Mouse (Mus musculus) gastrocnemius, postnatal 10 days (tissue): Measurements from ENCODE around the gene Prss35. TPM values are rescaled to one million over a fixed set of nuclear protein-coding genes. Genes with fewer than 3 reads are reported as not detected.
A peak's percentile ranks its signal among the peaks of the same experiment; 100 is the strongest.

Source experiments
- DNase-seq: peaks from one replicate; pipeline ENCODE4 v3.0.0; 2021; ENCODE audit warnings: mixed read lengths
- total RNA-seq, 2 experiments: library from RNA; stranded (reverse); gene quantifications; 2 replicates each; pipeline ENCODE4 v1.2.3; 2021

Prss35 gene
- total RNA-seq, 2 experiments from 2014 or later = 6.2 to 9.1 TPM

DNA sequence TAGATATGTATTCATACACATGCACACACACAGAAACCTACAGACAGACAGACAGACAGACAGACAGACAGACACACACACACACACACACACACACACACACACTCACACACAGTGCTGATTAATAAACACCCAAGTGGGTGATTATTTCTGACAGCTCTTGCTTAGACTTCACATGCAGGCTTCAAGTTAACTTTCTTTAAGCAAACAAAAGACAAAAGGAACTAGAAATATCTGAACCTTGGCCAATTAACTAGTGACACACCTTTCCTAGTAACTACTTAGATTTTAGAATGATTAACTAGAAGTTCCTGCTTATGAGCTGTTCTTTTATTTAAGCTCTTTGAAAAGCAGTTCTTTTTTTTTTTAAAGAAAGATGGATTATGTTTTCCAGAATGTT lies 9.1 kb upstream of the Prss35 start:
- no peak for DNase-seq

DNA sequence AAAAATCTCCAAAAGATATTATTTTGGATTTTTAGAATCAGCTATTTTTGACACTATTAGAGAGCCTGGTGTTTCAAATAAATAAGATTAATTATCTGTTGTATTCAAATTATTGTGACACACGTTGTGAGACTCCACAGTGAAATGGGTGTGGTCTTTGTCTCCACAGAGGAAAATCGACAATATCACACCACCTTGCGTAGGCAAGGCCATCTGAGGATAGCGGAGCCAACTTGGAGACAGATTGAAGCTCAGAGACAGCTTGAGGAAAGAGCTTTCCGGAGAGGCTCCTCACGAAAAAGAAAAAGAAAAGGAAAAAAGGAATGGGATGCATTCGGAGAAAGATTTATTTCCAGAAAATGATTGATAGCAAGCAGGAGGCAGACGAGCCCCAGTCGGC lies 8.7 kb upstream of the Prss35 start:
- no peak for DNase-seq

DNA sequence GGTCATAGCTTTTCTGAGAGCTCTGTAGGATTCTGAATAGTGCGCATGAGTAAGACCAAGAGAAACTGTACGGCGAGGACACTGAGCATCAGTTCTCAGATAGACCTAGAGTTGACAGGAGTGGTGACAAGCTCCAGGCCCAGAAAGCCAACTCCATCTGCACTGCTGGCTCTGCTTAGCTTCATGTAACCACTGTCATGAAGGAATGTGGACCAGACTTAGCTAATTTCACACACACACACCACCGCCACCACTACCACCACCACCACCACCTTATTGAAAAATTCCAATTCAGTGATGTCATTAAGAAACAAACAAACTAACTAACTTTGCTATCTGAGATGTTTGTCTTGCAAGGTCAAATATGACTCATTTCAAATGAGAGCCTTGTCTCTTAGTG lies 6.5 kb upstream of the Prss35 start:
- DNase-seq = no peak

DNA sequence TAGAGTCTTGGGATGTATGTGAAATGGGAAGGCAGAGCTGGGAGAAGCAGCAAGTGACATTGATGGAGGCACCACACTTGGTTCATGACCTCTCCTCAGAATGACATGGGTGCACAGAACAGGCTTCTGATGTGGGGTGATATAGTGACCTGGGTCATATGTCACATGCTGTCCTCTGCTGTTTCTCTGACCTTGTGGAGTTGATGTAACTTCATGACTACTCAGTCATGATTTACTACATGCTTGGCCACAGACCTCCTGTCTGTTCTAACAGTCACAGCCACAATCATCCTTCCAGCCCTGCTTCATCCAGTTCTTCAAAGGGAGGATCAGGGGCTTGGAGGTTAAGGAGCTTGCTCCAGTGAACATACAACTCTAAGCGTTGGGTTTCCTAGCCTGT lies 5.4 kb upstream of the Prss35 start:
- DNase-seq = no peak

DNA sequence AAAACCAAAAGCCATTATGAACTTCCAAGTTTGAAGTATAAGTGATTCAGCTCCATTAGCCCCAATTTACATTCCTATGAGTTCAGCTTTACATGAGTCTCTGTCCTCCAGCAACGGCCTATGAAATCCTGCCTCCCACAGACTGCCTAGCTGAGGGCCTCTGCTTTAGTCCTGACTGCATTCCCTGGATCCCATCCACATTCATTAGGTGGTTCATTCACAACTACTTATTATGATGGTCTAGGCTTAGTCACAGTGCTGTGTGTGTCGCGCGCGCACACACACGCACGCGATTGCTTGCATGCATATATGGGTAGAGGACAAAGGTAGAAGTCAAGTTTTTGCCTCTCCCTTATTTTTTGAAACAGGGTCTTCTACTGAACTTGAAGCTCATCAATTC lies 4.6 kb upstream of the Prss35 start:
- DNase-seq = no peak

DNA sequence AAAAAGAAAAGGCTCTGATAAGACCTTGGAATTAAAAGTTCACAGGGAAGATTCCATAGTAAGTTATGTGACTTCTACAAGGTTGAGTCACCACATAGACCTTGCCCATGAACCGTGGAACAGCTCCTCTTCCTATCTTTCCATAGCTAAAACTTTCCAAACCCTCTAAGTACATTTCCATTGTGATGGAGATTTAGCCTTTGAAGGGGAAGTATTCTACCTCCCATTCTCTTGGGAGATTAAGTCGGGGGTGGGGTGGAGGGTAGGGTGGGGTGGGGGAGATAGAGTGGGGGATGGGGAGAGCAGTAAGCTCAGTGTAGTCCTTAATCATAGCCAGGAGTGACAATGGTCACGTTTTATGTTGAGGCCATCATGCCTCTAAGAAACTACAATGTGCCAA lies 3.5 kb upstream of the Prss35 start:
- DNase-seq = no peak

DNA sequence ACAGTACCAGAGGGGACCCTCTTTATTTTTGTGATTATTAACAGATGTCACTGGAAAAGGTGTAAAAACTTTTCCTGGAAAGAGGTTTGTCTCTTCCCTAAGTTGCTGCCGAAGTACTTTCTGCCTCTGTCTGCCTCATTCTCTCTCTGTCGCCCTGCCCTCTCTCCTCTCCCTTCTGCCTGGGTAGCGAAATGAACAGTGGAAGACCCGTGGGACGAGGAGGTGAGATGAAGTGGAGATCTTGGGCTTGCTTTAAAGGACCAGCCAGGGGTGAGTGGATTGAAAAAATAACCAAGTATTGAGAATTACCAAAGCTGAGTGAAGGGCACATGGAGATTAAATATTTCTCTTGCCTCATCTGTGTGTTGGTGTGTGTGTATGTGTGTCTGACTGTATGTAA lies 592 bp downstream of the Prss35 start:
- DNase-seq = no peak

DNA sequence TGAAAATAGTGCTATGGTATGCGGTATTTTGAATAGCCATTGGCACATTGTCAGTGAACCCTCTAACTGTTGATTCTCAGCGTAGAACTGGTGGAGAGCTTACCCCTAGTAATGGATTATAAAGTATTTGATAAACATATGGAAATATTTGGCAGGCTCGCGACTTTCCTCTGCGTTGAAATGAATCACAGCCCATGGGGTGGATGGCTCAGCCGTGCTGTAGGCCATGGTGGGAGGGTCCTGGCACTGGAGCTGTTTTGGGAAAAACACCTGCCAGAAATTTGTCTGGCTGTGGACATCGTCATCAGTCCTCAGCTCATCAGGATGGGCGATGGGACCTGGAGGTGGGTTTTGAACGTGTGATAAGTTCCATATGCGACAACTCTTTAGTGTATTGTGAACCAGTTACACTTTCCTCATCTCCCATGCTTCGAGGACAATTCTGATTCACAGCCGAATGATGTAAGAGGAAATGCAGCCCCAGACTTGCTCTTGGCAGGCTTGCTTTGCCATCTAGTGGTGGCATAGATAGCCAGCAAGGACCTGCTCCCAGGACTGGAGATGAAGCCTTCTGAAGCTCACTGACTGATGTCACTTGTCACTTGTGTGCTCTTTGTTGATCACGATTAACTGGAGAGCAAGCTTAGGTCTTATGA lies 2.6 kb downstream of the Prss35 start:
- DNase-seq = peak; percentile 38

DNA sequence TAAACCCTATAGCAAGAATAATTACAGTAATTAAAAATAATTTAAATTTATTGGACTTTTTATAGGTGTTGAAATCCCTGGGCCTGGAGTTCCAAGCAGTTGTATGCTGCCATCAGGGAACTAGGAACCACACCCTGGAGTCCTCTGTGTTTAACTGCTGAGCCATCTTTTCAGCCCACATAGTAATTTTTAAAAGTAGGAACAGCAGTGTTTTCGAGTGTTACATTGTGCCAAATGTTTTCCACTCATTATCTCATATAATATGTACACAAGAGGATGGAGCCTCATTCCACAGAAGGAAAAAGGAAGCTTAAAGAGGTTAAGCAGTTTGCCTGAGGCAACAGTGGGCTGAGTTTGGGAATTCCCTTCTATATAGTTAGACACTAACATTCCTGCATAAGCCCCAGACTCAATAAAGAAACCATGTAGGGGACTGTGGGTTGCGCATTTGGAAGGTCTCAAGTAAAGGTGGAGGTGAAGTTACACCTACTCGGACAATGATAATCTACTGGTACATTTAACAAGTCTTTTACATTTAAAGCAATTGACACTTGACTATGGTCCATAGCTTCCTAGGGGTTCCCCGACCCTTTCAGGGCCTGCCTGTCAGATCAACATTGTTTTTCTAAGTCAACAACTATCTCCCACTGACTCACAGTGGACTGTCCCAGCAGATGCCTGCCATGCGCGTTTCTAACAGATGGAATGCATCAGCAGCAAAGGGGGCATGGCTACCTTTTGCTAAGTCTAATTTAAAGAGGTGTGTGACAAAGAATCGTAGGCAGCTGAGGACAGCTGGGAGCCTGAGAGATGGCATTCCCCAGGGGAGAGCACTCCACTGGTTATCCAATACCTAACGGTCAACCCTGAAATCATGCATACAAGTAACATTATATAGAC lies 19.3 kb downstream of the Prss35 start:
- DNase-seq = no peak

DNA sequence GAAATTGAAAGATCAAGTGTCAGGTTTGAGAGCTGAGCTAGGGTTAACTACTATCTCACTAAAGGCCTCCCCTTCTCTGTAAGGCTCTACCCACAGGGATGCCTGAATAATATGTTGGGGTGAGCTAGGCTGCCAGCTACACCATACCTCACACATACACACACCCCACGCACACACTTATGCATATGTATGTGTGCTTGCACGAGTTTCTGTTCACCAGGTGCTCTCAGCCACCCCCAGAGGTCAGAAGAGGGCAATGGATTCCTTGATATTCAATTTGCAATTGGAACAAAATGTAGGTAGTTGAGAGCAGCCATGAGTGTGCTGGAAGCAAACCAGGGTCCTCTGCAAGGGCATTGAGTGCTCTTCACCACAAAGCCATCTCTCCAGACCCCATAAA lies 20.6 kb downstream of the Prss35 start:
- no peak for DNase-seq

DNA sequence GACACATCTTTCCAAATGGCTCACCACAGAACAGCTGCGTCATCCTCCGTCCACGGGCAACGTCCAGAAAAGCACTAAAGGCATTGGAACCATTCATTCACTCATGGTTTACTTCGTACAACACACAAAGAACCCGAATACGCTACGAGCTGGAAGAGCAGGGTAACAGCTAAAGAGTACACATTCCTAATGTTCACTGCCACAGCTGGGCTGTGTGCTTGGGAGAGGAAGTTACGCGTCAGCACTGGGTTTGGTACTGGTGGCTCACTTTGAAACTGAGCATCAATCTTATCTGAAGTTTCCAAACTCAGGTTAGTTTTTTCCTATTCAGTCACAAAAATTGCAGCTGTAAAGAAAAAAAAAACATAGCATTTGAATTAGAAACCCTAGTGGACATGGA lies 23.5 kb downstream of the Prss35 start:
- DNase-seq = no peak

DNA sequence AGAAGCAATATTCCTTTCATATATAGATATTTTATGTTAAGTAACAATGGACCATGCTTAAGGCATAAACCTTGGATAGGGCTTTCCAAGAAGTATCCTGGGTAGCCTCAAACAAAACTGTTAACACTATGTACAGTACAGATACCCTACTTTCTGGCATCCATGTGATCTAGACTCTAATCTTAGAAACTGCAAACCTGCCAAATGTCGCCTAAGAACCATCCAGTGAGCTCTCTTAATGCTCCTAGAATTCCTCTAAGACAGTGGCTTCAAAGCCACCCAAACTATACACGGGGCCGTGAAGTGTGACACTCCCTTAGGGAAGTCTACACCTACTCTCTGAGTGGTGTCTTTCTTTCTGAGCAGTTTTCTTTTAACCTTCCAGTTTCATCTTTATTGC lies 29.4 kb downstream of the Prss35 start:
- no peak for DNase-seq

DNA sequence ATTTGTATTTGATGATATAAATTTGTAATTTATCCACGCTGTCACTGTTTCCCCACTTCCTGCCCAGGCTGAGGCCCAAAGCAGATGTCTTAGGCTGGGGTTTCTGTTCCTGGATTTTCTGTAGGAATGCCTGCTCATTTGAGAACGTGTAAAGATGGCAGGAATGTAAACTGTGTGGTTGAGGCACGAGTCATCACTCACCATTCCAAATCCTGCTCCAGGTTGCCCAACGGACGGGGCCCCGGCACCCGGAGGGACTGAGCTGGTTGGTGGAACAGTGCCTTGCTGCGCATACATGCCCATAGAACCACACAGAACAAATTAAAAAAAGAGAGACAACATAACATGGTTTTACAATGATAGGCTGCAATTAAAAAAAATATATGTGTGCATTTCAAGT lies 30.5 kb downstream of the Prss35 start:
- DNase-seq = no peak

DNA sequence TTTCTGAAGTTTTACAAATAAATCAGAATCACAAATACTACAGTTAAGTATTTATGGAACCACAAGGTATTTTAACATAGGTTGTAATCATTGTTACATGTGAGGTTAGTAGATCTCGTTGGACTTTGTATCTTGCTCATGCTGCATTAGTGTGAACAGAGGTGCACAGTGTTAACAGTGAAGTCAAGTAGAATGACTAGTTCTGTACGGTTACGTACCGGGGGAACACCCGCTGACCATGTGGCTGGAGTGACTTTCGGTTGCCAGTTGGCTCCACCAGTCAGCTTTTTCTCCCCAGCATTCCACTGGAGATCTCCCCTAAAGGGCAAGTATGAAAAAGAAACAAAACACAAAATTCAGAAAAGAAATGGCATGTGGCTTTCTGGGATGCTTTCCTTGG lies 31.9 kb downstream of the Prss35 start:
- DNase-seq = no peak

DNA sequence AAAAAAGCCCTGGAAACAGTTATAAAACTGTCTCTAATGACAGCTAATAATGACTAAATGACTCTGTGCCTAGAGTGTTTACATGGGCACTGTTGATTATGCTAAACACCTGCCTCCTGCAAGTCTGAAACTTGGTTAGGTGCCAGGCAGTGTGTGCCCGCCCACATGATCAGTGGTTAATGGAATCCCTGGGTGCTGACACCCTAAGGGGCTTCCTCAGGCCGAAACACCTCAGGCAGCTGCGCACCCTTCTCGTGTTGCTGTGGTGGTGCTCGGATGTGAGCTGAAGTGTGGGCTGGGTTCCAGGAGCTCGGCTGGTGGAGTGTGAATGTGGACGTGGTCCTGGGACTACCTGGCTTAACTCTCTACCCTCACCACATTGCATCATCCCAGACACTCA lies 33.9 kb downstream of the Prss35 start:
- DNase-seq = no peak

DNA sequence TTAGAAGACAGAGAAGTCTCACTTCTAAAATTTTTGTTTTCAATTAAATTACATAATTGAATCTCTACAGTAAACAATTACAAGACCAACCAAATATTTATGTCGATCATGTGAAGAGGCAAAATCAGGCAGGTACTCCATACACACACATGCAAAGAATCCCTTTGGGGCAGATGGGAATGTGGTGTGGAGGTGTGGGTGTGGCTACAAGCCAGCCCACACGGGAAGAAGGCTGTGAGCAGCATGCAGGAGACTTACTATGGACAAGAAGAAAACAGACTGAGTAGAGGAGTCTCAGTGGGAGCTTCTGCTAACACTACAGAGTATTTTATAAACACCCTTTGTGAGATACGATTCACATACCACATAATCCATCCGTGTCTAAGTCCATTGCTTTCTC lies 34.8 kb downstream of the Prss35 start:
- no peak for DNase-seq

DNA sequence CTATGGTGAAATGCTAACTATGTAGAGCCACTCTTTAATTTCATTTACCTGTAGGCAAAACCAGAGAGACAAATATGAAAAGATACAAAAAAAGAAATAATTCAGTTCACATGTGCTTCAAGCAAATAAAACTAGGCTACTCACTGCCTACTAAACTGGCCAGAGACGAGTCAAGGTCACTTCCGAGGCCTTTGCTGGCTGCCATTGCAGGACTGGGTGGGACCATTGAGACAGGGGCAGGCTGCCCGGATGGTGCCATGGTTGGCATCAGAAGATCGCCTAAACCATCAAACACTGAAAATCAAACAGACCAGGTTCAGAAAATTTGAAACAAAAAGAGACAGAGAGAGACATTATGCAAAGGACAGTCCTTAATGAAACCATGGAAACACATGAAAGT lies 38.0 kb downstream of the Prss35 start:
- no peak for DNase-seq

DNA sequence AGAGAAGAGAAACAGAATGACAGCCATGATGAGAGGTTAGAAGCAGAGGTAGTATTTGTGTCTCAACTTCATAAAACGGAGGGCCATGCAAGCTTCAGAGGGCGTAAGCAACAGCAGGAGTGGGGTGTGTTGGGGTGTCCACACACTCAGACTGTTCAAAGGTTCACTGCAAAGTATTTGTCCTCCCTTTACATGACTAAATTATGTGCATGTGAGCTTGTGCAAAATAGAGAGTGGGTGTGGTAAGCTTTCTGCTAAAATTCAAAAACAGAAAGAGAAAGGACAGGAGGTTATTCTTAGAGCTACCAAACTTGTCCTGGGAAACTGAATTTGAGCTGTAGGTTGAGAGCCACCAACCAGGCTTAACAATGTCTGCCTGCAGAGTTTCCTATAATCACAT lies 39.4 kb downstream of the Prss35 start:
- no peak for DNase-seq

DNA sequence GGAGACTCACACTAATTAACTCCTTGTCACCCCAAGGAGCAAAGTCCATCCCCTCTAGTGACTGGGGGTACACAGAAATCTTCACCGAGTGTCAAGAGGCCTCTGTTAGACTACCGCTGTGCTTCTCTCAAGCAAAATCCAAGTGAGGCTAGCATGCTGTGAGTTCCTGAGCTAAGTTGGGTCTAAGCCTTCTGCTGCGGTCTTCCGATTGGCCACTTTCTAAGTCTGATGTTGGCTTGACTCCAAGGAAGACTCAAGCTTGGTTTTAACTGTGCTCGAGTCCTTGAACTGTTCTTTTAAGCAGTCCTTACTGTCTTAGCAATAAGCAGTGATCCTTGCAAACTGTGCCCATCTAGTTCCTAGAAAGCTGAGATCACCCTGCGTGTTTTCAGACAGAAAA lies 45.7 kb downstream of the Prss35 start:
- DNase-seq = no peak

DNA sequence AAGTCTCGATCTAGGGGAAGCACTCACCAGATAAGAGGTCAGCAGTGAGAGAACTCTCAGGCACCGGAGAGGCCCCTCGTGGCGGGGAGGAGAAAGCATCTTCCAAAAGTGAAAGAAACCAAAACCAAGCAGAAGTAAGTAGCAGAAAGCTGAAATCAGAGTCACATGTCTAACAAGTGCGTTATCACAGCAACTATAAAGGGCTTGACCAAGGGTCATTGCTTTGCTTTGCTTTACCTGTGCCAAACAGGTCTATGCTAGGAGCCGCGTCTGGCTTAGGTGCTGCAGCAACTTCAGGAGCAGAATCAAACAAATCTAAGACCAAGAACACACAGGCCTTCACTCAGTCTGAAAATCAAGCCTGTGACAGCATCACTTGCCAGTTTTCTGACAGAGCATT lies 48.5 kb downstream of the Prss35 start:
- DNase-seq = no peak

DNA sequence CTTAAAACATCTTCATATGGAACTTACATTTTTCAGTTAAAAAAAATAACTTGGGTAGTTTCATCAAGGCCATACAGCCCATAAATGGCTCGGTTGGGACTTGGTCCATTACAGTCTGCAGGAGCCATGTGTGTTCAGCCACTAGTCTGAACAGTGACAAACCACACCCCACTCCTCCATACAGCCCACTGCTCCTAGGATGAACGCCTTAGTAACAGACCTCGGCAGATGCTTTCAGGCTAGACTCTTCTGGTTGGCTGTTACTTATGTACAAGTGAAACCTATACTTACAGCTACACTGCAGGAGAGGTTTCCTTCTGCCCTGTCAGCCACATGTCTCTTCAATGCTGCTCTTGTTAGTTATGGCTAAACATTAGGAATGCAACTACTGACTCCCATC lies 51.8 kb downstream of the Prss35 start:
- DNase-seq = no peak

DNA sequence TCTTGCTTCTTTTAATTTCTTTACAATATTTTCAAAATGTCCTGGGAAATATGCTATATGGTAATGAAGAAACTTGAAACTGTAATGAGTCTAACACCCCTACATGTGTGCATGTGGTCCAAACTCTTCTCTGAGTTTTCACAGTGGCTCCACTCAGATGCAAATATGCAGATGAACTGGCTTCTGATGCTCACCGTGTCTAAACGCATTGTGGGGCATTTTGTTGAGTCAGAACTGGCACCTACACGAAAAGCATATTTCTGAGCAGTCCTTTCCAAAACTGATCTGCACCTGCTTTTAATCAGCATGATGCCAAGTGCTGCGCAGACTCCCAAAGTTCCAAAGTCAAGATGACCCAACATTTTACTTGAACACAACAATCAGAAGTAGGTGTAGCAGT lies 54.1 kb downstream of the Prss35 start:
- DNase-seq = no peak

DNA sequence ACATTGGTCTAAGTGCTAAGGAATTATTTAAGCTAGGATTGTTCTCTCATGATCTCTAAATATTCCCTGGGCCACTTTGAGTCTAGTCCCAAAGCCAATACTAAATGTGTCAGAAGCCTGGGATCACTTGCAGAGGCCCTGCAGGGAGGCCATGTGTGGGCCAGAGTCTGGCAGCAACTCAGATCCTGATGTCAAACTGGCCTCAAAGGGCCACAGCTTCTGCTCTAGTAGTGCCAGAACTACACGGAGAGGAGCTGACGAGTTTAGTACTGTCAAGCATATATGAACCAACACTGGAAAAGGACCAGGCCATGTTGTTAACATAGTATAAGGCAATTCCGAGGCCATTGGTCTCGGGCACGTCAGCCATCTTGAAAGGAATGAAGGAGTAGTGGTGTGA lies 54.7 kb downstream of the Prss35 start:
- DNase-seq = no peak

DNA sequence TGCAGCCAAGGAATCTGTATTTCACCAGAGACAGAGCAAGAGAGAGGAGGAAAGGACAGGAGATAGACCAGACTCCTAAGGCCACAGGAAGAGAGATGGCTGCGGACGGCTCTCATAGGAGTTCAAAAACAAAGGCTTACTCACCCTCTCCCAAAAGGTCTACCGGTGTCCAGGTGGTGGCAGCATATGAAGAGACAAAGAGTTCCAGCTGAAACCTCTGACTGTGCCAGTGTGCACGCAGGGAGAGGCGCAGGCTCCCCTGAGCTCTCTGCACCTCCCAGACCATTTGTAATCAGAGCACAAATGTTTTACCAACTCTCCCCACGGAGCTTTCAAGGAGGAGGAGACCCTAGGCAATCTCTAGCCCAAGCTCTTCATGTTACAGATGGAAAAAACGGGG lies 55.2 kb downstream of the Prss35 start:
- DNase-seq = no peak
